Mouse (Mus musculus) activated CD4-positive, CD25-positive, alpha-beta regulatory T cell, adult 9 weeks (primary cell): Measurements from ENCODE around the gene Limd1. TPM values are rescaled to one million over a fixed set of nuclear protein-coding genes. Genes with fewer than 3 reads are reported as not detected.

ENCODE experiments used
- polyA plus RNA-seq: library from polyadenylated mRNA; unstranded; fragments of 100-300 nt; shearing (Covaris generic); gene quantifications from one replicate; pipeline ENCODE4 v1.2.1, GENCODE M21; 2017

The Limd1 gene
- polyA plus RNA-seq = 47.4 TPM

DNA sequence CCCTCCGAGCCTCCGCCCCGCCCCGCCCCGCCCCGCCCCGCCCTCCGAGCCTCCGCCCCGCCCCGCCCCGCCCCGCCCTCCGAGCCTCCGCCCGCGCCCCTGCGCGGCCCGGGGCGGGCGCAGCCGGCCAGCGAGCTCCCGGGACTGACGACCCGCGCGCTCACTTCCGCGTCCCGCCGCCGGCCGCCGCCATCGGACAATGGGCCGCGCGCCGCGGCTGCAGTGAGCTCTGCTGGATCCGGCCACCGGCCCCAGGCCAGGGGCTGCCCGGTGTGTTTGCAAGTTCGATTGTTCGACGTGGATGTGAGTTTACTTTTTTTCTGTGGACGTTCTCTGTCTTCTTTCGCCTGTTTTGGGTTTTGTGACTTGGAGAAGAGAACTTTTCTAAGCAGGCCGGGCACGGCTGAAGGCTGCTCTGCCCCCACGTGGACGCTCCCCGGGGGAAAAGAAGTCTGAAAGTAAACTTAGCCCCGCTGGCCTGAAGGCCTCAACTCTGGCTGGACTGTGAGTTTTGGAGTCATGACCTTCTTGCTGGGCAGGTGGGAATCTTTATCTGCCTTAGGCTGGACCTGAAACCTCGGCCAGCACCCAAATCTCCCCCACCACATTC, at the start of gene Limd1:
Gene Limd1 (plus strand): TSS at position 121 of the 610 bp plus-strand sequence.

DNA sequence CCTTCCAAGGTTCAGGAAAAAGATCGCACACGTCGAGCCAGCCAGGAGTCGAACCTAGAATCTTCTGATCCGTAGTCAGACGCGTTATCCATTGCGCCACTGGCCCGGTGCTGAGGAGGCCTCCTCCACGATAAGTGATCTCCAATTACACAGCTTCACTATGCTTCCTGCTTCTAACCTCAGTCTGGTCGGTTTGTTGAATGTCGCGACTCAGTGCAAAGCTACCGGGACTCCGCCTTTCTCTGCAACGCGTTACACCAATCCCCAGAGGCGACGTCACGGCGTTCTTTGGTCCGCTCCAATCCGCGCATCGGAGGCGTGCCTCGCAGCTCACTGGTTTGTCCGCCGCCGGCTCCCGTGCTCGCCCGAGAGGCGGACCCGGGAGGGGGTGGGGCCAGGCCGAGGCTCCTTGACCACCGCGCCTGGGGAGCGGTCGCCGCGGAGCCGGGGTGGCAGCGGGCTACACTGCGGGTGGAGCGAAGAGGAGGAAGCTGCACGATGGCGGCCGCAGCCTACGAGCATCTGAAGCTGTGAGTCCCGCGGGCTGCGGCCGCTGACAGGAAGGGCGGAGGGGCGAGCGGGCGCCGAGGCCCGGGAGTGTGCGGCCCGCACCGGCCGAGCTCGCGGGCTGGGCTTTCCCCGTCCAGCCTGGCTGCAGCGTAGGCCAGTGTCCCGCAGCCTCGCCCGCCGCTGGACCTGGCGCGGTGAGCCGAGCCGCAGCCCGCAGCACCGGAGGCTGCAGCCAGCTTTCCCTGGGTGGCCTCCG, 51.1 kb downstream of the Limd1 start, which contains the start of gene Sacm1l:
Gene Sacm1l (plus strand): TSS at position 368 of the 766 bp plus-strand sequence.

Other genes with a start within 250 kb of the Limd1 start
- gene Tmem158, start 217.9 kb upstream of the Limd1 start, polyA plus RNA-seq = 0.95 TPM
- gene Lars2, start 111.8 kb upstream of the Limd1 start, polyA plus RNA-seq = 528 TPM
- gene Sacm1l, start 51.1 kb downstream of the Limd1 start, polyA plus RNA-seq = 99.3 TPM
- 0.39 TPM for gene Slc6a20b, start 153.9 kb downstream of the Limd1 start, polyA plus RNA-seq
- gene Ccr9, start 199.7 kb downstream of the Limd1 start, polyA plus RNA-seq = 9.5 TPM
- gene Slc6a20a, start 200.2 kb downstream of the Limd1 start, polyA plus RNA-seq = 0.15 TPM
- 45.9 TPM for gene Lztfl1, start 239.0 kb downstream of the Limd1 start, polyA plus RNA-seq